12 mouse cellular contexts compared by ENCODE assay signal in genomic region chr12:61723158-61723557, GRCm38 (mm10).
DNase-seq lines count a peak whose midpoint lies in the region; ATAC-seq and TF ChIP-seq lines count a peak whose summit lies in the region.
"Had no signal": no experiment of that assay in that cellular context is flagged by ENCODE, and none has a peak within 500 bp of the region (broad histone marks: within the 10 kb centered on the region; RNA-seq: fewer than 3 reads in every experiment).

No protein-coding gene starts in this region.

- peak; percentile 30 for DNase-seq in hindbrain, embryonic 10.5 days (ENCODE audit: low spot score)
- DNase-seq in midbrain, postnatal 0 days (ENCODE audit: low spot score) = peak; percentile 1
- DNase-seq in embryo, embryonic 10.5 days (ENCODE audit: low spot score) = peak; percentile 36
- peak; percentile 53 for DNase-seq in retina, embryonic 14.5 days (ENCODE audit: low spot score)
- DNase-seq in lung, adult 18-20 months = no peak
- DNase-seq: heart, postnatal 36 days; thymus, postnatal 36 days had no signal

- no peak overlapping the region for H3K4me3 ChIP-seq in hindbrain, embryonic 10.5 days
- H3K4me3 ChIP-seq in hindbrain, embryonic 16.5 days (ENCODE audit: low read length) = no peak overlapping the region
- no peak overlapping the region for H3K4me3 ChIP-seq in midbrain, postnatal 0 days (ENCODE audit: low read depth, low read length)
- H3K4me3 ChIP-seq in midbrain, embryonic 16.5 days (ENCODE audit: low read depth, low read length) = no peak overlapping the region
- H3K4me3 ChIP-seq in forebrain, embryonic 12.5 days (replicated peaks) = no peak overlapping the region
- H3K4me3 ChIP-seq: embryonic facial prominence, embryonic 12.5 days; neural tube, embryonic 12.5 days had no signal

- H3K36me3 ChIP-seq in hindbrain, embryonic 10.5 days = no peaks in the 10 kb centered on the region
- H3K36me3 ChIP-seq in hindbrain, embryonic 16.5 days (ENCODE audit: control insufficient read depth, insufficient read depth, low read length) = no peaks in the 10 kb centered on the region
- no peaks in the 10 kb centered on the region for H3K36me3 ChIP-seq in midbrain, postnatal 0 days (ENCODE audit: insufficient read depth, low read length)
- no peaks in the 10 kb centered on the region for H3K36me3 ChIP-seq in midbrain, embryonic 16.5 days (ENCODE audit: control insufficient read depth, insufficient read depth, low read length)
- no peaks in the 10 kb centered on the region for H3K36me3 ChIP-seq in forebrain, embryonic 12.5 days (replicated peaks)
- H3K36me3 ChIP-seq: embryonic facial prominence, embryonic 12.5 days; neural tube, embryonic 12.5 days had no signal

- H3K4me1 ChIP-seq in hindbrain, embryonic 10.5 days (replicated peaks) = no peaks in the 10 kb centered on the region
- no peaks in the 10 kb centered on the region for H3K4me1 ChIP-seq in hindbrain, embryonic 16.5 days (ENCODE audit: control insufficient read depth, insufficient read depth, low read depth, low read length)
- no peaks in the 10 kb centered on the region for H3K4me1 ChIP-seq in midbrain, postnatal 0 days (ENCODE audit: insufficient read depth, low read length)
- H3K4me1 ChIP-seq in midbrain, embryonic 16.5 days (ENCODE audit: control insufficient read depth, insufficient read depth, low read length) = no peaks in the 10 kb centered on the region
- no peaks in the 10 kb centered on the region for H3K4me1 ChIP-seq in forebrain, embryonic 12.5 days
- H3K4me1 ChIP-seq: embryonic facial prominence, embryonic 12.5 days; neural tube, embryonic 12.5 days had no signal

- no peaks in the 10 kb centered on the region for H3K9me3 ChIP-seq in hindbrain, embryonic 10.5 days
- no peaks in the 10 kb centered on the region for H3K9me3 ChIP-seq in hindbrain, embryonic 16.5 days (ENCODE audit: control insufficient read depth, low read length)
- no peaks in the 10 kb centered on the region for H3K9me3 ChIP-seq in midbrain, postnatal 0 days (ENCODE audit: low read length)
- no peaks in the 10 kb centered on the region for H3K9me3 ChIP-seq in midbrain, embryonic 16.5 days (replicated peaks; ENCODE audit: control insufficient read depth, low read length, poor library complexity, severe bottlenecking)
- no peaks in the 10 kb centered on the region for H3K9me3 ChIP-seq in forebrain, embryonic 12.5 days
- H3K9me3 ChIP-seq: embryonic facial prominence, embryonic 12.5 days; neural tube, embryonic 12.5 days had no signal

- ATAC-seq in hindbrain, embryonic 16.5 days = no peak
- ATAC-seq in midbrain, postnatal 0 days (ENCODE audit: low FRiP score) = no peak
- no peak for ATAC-seq in midbrain, embryonic 16.5 days
- no peak for ATAC-seq in forebrain, embryonic 12.5 days (ENCODE audit: low FRiP score)

- H3K9ac ChIP-seq in hindbrain, embryonic 16.5 days (ENCODE audit: low read depth, low read length) = no peak overlapping the region
- H3K9ac ChIP-seq in midbrain, postnatal 0 days (replicated peaks; ENCODE audit: low read length, poor library complexity, severe bottlenecking) = no peak overlapping the region
- H3K9ac ChIP-seq in midbrain, embryonic 16.5 days (ENCODE audit: low read depth, low read length) = no peak overlapping the region
- no peak overlapping the region for H3K9ac ChIP-seq in forebrain, embryonic 12.5 days
- H3K9ac ChIP-seq: embryonic facial prominence, embryonic 12.5 days; neural tube, embryonic 12.5 days had no signal

- TF ChIP-seq CTCF in midbrain, postnatal 0 days (IDR thresholded peaks at IDR 0.05) = peak; percentile 41; the same call in 1 of the 2 replicates

- H3K27me3 ChIP-seq in hindbrain, embryonic 10.5 days (ENCODE audit: insufficient read depth, poor library complexity, severe bottlenecking) = no peaks in the 10 kb centered on the region
- no peaks in the 10 kb centered on the region for H3K27me3 ChIP-seq in hindbrain, embryonic 16.5 days (replicated peaks; ENCODE audit: control insufficient read depth, insufficient read depth, low read length)
- no peaks in the 10 kb centered on the region for H3K27me3 ChIP-seq in midbrain, postnatal 0 days (ENCODE audit: insufficient read depth, low read length)
- H3K27me3 ChIP-seq in midbrain, embryonic 16.5 days (ENCODE audit: control insufficient read depth, insufficient read depth, low read depth, low read length) = no peaks in the 10 kb centered on the region
- H3K27me3 ChIP-seq in forebrain, embryonic 12.5 days = no peaks in the 10 kb centered on the region
- H3K27me3 ChIP-seq: embryonic facial prominence, embryonic 12.5 days; neural tube, embryonic 12.5 days had no signal

- H3K4me2 ChIP-seq in hindbrain, embryonic 16.5 days (ENCODE audit: low read length) = no peak overlapping the region
- H3K4me2 ChIP-seq in midbrain, postnatal 0 days (ENCODE audit: low read depth, low read length, poor library complexity, severe bottlenecking) = no peak overlapping the region
- no peak overlapping the region for H3K4me2 ChIP-seq in midbrain, embryonic 16.5 days (ENCODE audit: low read length)
- H3K4me2 ChIP-seq in forebrain, embryonic 12.5 days = no peak overlapping the region
- H3K4me2 ChIP-seq: embryonic facial prominence, embryonic 12.5 days; neural tube, embryonic 12.5 days had no signal

- no peak overlapping the region for H3K27ac ChIP-seq in hindbrain, embryonic 10.5 days
- H3K27ac ChIP-seq in hindbrain, embryonic 16.5 days (ENCODE audit: low read depth, low read length) = no peak overlapping the region
- no peak overlapping the region for H3K27ac ChIP-seq in midbrain, postnatal 0 days (ENCODE audit: low read depth, low read length)
- no peak overlapping the region; the same call in 1 of the 2 replicates for H3K27ac ChIP-seq in midbrain, embryonic 16.5 days (ENCODE audit: low read length)
- no peak overlapping the region for H3K27ac ChIP-seq in forebrain, embryonic 12.5 days
- H3K27ac ChIP-seq: embryonic facial prominence, embryonic 12.5 days; neural tube, embryonic 12.5 days had no signal

Comparison
In these comparisons a context has a peak if more than half of its experiments do, and no peak if none do; other contexts are left out.
1. DNase-seq: peak in hindbrain, embryonic 10.5 days (single experiment), midbrain, postnatal 0 days (single experiment), embryo, embryonic 10.5 days (single experiment) and retina, embryonic 14.5 days (single experiment); none in lung, adult 18-20 months (0 of 2).